Mouse (Mus musculus) liver, postnatal 0 days (tissue): ENCODE results near the gene Cdc42ep4. TPM values are rescaled to one million over a fixed set of nuclear protein-coding genes. Genes with fewer than 3 reads are reported as not detected.

ENCODE experiments used
- ATAC-seq: fragments of 200-750 bp; cut with Nextera tagmentation; 2 replicates; pipeline ENCODE4 v1.8.0; 2017; ENCODE audit warnings: mild to moderate bottlenecking, moderate library complexity
- DNase-seq: peaks from one replicate; pipeline ENCODE4 v3.0.0-alpha.2; 2016
- H3K27ac ChIP-seq: fragments of 300-500 bp; sonication (generic); 2 replicates; pipeline ENCODE4 v1.5.1; 2014; ENCODE audit warnings: antibody characterized with exemption, moderate library complexity, mild to moderate bottlenecking, low read depth
- H3K27me3 ChIP-seq: fragments of 300-500 bp; sonication (generic); 2 replicates; pipeline ENCODE4 v1.6.1; 2014; ENCODE audit warnings: low read length, control low read depth, mixed read lengths; ENCODE audit not compliant: insufficient read depth
- H3K36me3 ChIP-seq: fragments of 300-500 bp; sonication (generic); replicated peaks from 2 replicates; pipeline ENCODE4 v1.6.1; 2014; ENCODE audit warnings: mild to moderate bottlenecking, control low read depth, low read length, moderate library complexity, mixed read lengths; ENCODE audit not compliant: insufficient read depth
- H3K4me1 ChIP-seq: fragments of 300-500 bp; sonication (generic); 2 replicates; pipeline ENCODE4 v1.6.1; 2014; ENCODE audit warnings: antibody characterized with exemption, mild to moderate bottlenecking, control low read depth; ENCODE audit not compliant: insufficient read depth
- H3K4me2 ChIP-seq: fragments of 300-500 bp; sonication (generic); 2 replicates; pipeline ENCODE4 v1.6.1; 2014; ENCODE audit warnings: low read depth, mild to moderate bottlenecking, low read length, moderate library complexity, mixed read lengths
- H3K4me3 ChIP-seq: fragments of 300-500 bp; sonication (generic); 2 replicates; pipeline ENCODE4 v1.5.1; 2014; ENCODE audit warnings: low read depth, low read length
- H3K9ac ChIP-seq: fragments of 300-500 bp; sonication (generic); replicated peaks from 2 replicates; pipeline ENCODE4 v1.6.1; 2014; ENCODE audit warnings: mild to moderate bottlenecking, moderate library complexity
- H3K9me3 ChIP-seq: fragments of 300-500 bp; sonication (generic); 2 replicates; pipeline ENCODE4 v1.6.1; 2016; ENCODE audit warnings: mild to moderate bottlenecking, control low read depth, low read length, mixed read lengths
- CTCF ChIP-seq: sonication (generic); IDR thresholded peaks from 2 replicates; pipeline ENCODE4 v1.5.1; 2016; ENCODE audit warnings: antibody characterized with exemption, low read depth
- EP300 ChIP-seq: IDR thresholded peaks from 2 replicates; pipeline ENCODE4 v1.6.1; 2016; ENCODE audit warnings: antibody characterized with exemption, low read depth, mild to moderate bottlenecking
- WGBS: fragments of 180-500 bp; shearing (Covaris S2); extraction: QIAGEN DNeasy Blood & Tissue Kit; methylation state at CpG from one replicate; pipeline ENCODE4 v1.1.7; 2014; ENCODE audit not compliant: insufficient replicate concordance; 5-methylcytosine and 5-hydroxymethylcytosine counted together
- polyA plus RNA-seq: library from polyadenylated mRNA; unstranded; fragments of >200 nt; fragmentation: Nextera tagmentation; extraction: Ambion mirVana; gene quantifications from 2 replicates; pipeline ENCODE4 v1.2.1, GENCODE M21; 2015

The Cdc42ep4 gene
- polyA plus RNA-seq, 1 experiment from 2014 or later: 13.7 TPM

GRCm38 (mm10) chr11:113722405-113723090, 29.1 kb downstream of the Cdc42ep4 start:
- Histone ChIP-seq H3K27ac (peak overlapping the region; percentile 88), H3K9ac (no peak overlapping the region), H3K36me3 (peaks cover 10% of the 10 kb centered on the region), H3K9me3 (no peaks in the 10 kb centered on the region), H3K27me3 (no peaks in the 10 kb centered on the region), H3K4me3 (no peak overlapping the region), H3K4me2 (peak overlapping the region; percentile 53), H3K4me1 (no peaks in the 10 kb centered on the region)
- WGBS: 51% methylated on average over 14 of the region's 14 CpGs
- ATAC-seq (peak; percentile 85), DNase-seq (no peak)
- peak; percentile 73 for TF ChIP-seq EP300
- TF ChIP-seq CTCF: no peak

- no peak overlapping the region for H3K9ac ChIP-seq
- DNase-seq (no peak), ATAC-seq (no peak)
- no peaks in the 10 kb centered on the region for H3K4me1 ChIP-seq
- H3K36me3 ChIP-seq: no peaks in the 10 kb centered on the region
- no peak overlapping the region for H3K27ac ChIP-seq
- no peak for TF ChIP-seq CTCF
- no peak for TF ChIP-seq EP300
- 61% methylated on average over 16 of the region's 16 CpGs for WGBS
- no peak overlapping the region for H3K4me2 ChIP-seq
- no peak overlapping the region for H3K4me3 ChIP-seq
- H3K27me3 ChIP-seq: no peaks in the 10 kb centered on the region
- no peaks in the 10 kb centered on the region for H3K9me3 ChIP-seq
Measured at GRCm38 (mm10) chr11:113717767-113718424, 33.8 kb downstream of the Cdc42ep4 start.

GRCm38 (mm10) chr11:113716132-113716531, 35.5 kb downstream of the Cdc42ep4 start:
- no peaks in the 10 kb centered on the region for H3K9me3 ChIP-seq
- no peak for DNase-seq
- no peak overlapping the region for H3K4me3 ChIP-seq
- no peak overlapping the region for H3K4me2 ChIP-seq
- ATAC-seq: no peak
- no peaks in the 10 kb centered on the region for H3K27me3 ChIP-seq
- no peak overlapping the region for H3K27ac ChIP-seq
- whole genome bisulfite sequencing: 84% methylated on average over 2 of the region's 2 CpGs
- TF ChIP-seq CTCF: no peak
- no peak for TF ChIP-seq EP300
- H3K36me3 ChIP-seq: no peaks in the 10 kb centered on the region
- H3K4me1 ChIP-seq: no peaks in the 10 kb centered on the region
- H3K9ac ChIP-seq: no peak overlapping the region

- Histone ChIP-seq H3K27ac (no peak overlapping the region), H3K4me2 (no peak overlapping the region), H3K4me3 (no peak overlapping the region), H3K9ac (no peak overlapping the region), H3K27me3 (0 out of 2 replicates have a peak, but pooled peaks cover under 1% of the 10 kb centered on the region), H3K4me1 (0 out of 2 replicates have a peak, but pooled peaks cover 3% of the 10 kb centered on the region), H3K36me3 (no peaks in the 10 kb centered on the region), H3K9me3 (no peaks in the 10 kb centered on the region)
- WGBS: 62% methylated on average over 7 of the region's 7 CpGs
- peak; percentile 78 for ATAC-seq
- no peak for TF ChIP-seq EP300
- peak; percentile 36 for TF ChIP-seq CTCF
- no peak for DNase-seq
Measured at GRCm38 (mm10) chr11:113715078-113715674, 36.5 kb downstream of the Cdc42ep4 start.

- H3K27ac ChIP-seq: no peak overlapping the region
- H3K9ac ChIP-seq: no peak overlapping the region
- TF ChIP-seq EP300 (no peak), CTCF (no peak)
- WGBS: 78% methylated on average over 1 of the region's 1 CpGs
- H3K36me3 ChIP-seq: no peaks in the 10 kb centered on the region
- no peaks in the 10 kb centered on the region for H3K9me3 ChIP-seq
- peaks cover 14% of the 10 kb centered on the region for H3K4me1 ChIP-seq
- no peak for ATAC-seq
- H3K27me3 ChIP-seq: 0 out of 2 replicates have a peak, but pooled peaks cover 7% of the 10 kb centered on the region
- H3K4me3 ChIP-seq: no peak overlapping the region
- no peak overlapping the region for H3K4me2 ChIP-seq
- DNase-seq: no peak
Measured at GRCm38 (mm10) chr11:113711061-113711460, 40.6 kb downstream of the Cdc42ep4 start.

- no peaks in the 10 kb centered on the region for H3K9me3 ChIP-seq
- H3K4me3 ChIP-seq: no peak overlapping the region
- TF ChIP-seq EP300 (no peak), CTCF (no peak)
- 16% methylated on average over 10 of the region's 10 CpGs for WGBS
- H3K4me1 ChIP-seq: peaks cover 14% of the 10 kb centered on the region
- no peak for ATAC-seq
- H3K36me3 ChIP-seq: no peaks in the 10 kb centered on the region
- no peak overlapping the region for H3K4me2 ChIP-seq
- DNase-seq: no peak
- no peak overlapping the region; the same call in 1 of the 2 replicates for H3K9ac ChIP-seq
- H3K27me3 ChIP-seq: 0 out of 2 replicates have a peak, but pooled peaks cover 7% of the 10 kb centered on the region
- peak overlapping the region; percentile 7; the same call in 1 of the 2 replicates for H3K27ac ChIP-seq
Measured at GRCm38 (mm10) chr11:113710257-113710777, 41.4 kb downstream of the Cdc42ep4 start.
